Mouse (Mus musculus): ENCODE data around the gene Msi1.

Msi1 gene

DNA sequence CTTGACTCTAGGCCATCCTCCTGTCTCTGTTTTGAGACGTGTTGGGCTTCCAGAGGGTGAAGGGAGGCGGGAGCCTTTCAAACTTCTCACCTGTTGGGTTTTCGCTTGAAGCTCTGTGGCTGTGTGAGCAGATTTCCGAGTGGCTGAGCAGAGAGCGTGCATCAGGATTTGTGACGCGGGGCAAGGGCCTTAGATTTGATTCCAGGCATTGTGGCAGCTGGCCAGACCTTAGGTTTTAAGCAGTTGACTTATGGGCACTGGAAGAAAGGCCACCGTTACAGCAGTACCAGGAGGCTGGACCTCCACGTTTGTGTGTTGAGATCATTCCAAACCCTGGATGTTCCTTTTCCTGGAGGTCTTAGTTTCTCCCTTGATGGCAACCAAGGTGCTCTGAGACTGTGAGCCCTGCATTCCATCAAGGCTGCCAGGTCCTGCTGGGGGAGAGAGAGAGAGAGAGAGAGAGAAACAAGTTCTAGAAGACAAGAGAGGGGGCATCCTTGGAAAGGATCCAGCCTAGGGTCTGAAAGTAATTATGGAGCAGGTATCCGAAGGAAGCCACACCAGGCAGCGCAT, 5.0 kb downstream of the Msi1 start:
- DNase-seq = no peak

- no peak for DNase-seq
These were observed 5.7 kb downstream of the Msi1 start for GRCm38 (mm10) chr5:115434853-115435754.

DNA sequence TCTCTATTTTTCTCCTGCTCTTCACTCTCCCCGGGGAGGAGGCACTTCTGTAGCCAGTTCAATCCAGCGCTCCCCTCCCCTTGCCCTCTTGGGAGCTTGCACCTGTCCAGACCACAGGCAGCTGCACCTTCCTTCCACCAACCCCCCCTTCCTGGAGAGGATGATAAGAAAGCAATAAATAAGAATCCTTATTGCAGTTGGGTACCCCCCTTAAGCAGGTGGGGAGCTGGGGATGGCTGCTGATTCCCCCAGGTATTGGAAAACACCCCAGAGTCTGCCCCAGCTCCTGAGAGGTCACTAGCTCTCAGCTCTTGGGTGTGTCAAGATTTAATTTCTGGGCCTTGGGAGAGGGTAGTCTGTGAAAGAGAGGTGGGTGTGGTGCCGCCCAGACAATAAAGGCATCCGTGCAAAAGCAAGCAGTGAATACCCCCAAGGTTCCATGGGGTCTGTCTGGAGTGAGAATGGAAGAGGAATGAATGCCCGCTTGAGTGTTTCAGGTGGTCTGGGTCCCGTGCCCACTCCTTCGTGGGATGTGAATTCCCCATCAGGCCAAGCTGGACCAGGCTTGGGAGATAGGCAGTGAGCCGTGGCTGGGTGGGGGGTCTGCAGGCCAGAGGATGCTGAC, 6.5 kb downstream of the Msi1 start:
- no peak for DNase-seq

- no peak for DNase-seq
These were observed 7.2 kb downstream of the Msi1 start for GRCm38 (mm10) chr5:115436421-115437124.

DNA sequence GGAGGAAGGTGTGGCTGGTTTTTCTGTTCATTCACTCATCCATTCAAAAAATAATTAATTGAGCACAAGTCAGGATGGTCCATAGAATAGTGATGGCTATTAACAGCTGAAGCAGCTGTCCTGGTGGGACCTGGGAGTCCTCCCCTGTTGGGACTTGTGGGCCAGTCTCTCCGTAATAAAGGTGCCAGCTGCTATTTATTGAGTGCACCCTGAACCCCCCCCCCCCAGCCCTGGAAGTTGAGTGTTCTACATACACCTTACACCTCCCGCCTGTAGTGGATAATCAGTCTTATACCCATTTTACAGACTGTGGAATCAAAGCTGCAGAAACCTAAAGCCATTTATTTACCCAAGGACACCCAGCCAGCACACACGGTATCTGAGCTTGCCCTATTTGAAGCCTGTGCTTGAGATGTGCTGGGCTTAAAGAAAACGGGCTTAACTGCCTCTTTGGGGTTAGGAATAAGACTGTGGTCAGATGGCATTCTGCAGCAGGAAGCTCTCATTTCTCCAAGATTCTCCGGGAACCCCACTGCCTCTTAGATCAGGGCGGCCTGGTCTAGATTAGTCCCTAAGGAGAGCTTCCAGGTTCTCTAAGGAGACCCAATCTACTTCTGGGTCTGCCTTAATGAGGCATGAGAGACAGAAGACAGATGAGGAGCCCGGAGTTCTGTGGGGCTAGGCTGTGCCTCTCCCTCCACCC, 8.0 kb downstream of the Msi1 start:
- DNase-seq = no peak

GRCm38 (mm10) chr5:115437945-115438315, 8.5 kb downstream of the Msi1 start:
- DNase-seq = no peak

DNA sequence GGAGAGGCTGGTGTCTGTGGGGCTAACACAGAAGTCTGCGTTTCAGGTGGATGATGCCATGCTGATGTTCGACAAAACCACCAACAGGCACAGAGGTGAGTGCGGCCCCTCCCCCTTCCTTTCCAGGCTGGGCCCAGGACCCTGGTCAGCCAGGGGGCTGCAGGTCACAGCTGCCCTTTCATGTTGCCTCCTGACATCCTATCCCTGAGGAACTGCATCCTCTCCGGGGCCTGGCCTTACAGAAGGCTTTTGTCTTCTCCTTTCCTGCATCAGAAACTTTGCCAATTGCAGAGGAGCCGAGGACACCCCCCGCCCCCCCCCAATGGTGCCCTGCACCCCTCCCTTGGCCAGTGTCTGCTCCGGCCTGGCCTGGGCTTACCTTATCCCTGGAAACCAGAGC, 9.3 kb downstream of the Msi1 start:
- no peak for DNase-seq

GRCm38 (mm10) chr5:115441205-115441849, 11.9 kb downstream of the Msi1 start:
- DNase-seq = peak; percentile 51 to 53

GRCm38 (mm10) chr5:115442663-115443062, 13.3 kb downstream of the Msi1 start:
- peak in 1 of 2 experiments; percentile 14 for DNase-seq

DNA sequence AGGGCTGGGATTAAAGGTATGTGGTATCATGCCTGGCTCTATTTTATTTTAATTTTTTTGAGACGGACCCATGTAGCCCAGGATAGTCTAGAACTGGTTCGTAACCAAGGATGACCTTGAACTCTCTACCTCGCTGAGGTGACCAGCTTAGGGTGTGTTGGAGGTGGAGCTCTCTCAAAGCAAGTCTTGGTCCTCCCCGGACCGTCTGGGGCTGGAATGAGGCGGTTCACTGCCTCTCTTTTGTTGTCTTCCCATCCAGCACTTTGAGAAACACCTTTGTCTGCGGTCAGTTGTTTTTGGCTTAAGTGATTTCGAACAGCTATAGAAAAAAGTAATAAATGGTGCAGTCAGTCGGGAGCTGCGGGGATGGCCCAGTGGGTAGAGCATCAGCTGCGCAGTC, 14.7 kb downstream of the Msi1 start:
- no peak for DNase-seq

DNA sequence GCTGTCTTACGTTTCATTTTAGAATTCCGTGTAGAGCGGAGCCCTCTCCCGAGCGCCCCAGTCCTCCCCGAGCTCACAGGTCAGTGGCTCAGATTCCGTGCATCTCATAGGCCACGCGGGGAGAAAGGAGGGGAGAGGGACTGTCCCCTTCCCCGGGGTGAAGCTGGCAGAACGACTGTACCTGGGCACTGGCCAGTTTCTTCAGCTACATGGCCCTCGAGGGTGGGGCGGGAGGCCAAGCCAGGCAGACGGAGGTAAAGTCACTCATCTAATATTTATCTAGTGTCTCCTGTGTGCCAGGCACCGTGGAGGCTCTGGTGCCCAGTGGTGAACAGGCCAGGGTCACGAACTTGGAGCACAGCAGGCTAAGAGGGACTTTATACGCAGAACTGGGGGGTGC, 17.7 kb downstream of the Msi1 start:
- DNase-seq = no peak

GRCm38 (mm10) chr5:115449247-115449646, 19.8 kb downstream of the Msi1 start:
- no peak for DNase-seq

DNA sequence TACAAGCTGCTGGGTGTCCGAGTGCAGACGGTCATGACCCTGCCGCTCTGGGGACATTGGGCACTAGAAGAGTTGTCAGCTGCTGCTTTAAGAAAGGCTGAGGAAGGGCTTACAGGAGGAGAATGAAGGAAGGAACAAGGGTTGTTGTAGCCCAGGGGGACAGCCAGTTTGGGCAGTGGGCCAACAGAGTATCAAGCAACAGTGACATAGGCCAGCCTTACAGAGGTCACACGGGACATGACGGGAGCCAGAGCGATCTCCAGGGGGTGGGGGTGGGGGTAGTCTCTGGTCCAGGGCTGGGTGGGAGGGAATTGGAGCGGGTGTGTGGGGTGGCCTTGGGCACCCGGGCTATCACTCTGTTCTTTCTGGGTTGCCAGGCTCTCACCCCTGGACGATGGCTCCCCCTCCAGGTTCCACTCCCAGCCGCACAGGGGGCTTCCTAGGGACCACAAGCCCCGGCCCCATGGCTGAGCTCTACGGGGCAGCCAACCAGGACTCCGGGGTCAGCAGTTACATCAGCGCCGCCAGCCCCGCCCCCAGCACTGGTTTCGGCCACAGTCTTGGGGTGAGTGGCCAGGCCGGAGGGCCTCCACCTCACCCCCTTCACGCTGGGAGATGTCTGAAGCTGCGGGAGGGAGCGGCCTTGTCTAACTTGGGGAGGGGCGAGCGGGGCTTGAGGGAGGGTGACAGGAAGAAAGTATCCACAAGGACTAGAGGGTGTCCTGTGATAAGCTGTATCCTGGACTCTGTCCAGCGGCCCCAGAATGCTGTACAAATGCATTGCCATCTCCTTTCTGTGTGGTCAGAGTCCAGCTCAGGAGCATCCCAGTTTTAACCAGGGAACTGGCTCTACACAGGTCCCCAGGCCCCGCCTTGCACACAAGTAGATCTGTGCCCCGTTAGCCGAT, 21.3 kb downstream of the Msi1 start:
- no peak for DNase-seq

GRCm38 (mm10) chr5:115454422-115455090, 25.2 kb downstream of the Msi1 start:
- no peak for DNase-seq

DNA sequence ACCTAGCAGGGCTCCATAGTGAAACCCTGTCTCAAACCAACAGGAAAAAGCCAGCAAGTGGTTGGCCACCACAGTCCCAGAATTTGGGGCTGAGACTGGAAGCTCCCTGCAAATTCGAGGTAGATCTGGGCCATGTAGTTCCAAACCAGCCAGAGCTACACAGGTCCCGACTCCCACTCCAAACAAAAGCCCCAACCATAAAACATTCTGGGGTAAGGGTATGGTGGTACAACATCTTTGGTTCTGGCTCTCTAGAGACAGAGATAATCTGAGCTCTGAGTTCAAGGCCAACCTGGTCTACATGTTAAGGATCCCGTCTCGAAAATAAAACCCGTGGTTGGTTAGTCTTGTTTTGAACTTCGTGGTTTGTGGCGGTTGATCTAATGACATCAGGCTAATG, 26.4 kb downstream of the Msi1 start:
- no peak for DNase-seq

DNA sequence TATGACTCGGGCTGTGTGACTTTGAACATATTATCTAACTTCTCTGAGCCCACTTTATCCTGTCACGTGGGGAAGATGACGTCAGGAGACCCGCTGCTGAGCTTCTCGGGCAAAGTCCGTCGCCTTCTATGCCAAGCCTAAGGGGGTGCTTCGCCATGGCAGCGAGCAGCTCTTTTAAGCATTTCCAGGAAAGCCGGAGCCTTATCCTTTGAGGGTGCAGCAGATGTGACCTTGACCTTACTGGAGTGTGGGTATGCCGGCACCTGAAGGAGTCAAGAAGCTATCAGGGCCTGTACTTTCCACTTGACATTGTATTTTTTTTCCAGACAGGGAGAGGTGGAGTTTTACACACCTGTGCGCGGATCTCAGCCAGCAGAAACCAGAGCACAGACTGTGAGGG, 29.5 kb downstream of the Msi1 start:
- no peak for DNase-seq

GRCm38 (mm10) chr5:115464408-115465115, 35.2 kb downstream of the Msi1 start:
- DNase-seq = no peak

- DNase-seq = no peak
These were observed 36.4 kb downstream of the Msi1 start, which contains the start of gene Pla2g1b for GRCm38 (mm10) chr5:115465642-115466420. Gene Pla2g1b, plus strand, starts transcription at chr5:115466262.

DNA sequence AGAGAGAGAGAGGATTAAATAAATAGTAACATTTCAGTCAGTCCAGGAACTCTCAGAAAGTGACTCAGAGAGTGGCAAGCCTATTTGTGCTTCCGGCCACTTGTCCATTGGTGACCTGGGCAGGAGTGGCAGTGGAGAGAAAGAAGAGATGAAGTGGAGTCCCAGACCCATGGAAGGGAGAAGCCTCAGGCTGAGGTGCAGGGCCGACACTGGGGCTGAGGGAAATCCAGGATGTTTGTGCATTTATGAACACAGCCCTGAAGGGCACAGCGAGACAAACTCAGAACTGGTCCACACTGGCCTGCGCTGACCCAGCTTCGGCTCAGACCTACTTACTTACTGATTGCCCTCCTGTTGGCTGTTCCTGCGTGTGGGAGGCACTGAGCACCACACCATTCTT, 40.4 kb downstream of the Msi1 start:
- no peak for DNase-seq
